Mouse (Mus musculus): ENCODE data around the gene Olfr523.
"Not testable (repeated sequence)": the region's sequence is repeated elsewhere in the genome, so short reads cannot be mapped to it uniquely, and the experiment has no call there.

Olfr523 gene

DNA sequence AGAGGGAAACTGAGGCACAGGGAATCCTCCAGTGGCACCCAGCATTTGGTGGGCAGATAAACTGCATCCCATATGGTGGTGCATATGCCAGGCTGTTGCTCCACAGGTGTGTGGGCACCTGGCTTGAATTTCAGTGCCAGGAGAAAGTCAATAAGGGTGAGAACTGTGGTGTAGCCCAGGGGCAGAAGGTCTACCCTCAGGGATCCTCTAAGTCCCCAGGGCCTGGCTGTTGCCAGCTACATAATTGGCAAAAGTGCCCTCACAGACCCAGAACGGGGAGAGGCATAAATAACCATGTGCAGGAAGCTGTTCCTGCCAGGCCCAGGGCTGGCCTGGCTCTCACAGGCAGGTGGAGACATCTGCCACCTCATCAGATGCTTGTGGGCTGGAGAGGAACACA lies at the start of gene Olfr523:
Gene Olfr523 (plus strand): TSS at position 282 of the 400 bp plus-strand sequence.
- DNase-seq = no peak

DNA sequence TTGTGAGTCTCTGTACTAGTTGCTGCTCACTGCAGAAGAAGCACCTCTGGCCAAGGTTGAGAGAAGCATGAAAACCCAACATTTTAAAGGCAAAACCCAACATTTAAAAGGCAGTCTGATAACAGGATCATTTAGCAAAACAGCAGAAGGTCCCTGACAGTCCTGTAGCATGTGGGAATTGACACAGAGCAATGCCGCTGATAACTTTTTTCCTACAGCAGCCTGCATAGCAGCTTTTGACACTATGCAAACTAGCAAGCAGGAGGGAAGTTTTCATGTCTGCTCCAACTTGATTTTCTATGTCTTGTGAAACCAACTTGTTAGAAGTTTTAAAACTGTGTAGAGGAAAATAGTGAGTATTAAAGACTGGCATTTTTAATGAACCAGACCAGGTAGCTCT lies 48.6 kb upstream of the Olfr523 start:
- no peak for DNase-seq

DNA sequence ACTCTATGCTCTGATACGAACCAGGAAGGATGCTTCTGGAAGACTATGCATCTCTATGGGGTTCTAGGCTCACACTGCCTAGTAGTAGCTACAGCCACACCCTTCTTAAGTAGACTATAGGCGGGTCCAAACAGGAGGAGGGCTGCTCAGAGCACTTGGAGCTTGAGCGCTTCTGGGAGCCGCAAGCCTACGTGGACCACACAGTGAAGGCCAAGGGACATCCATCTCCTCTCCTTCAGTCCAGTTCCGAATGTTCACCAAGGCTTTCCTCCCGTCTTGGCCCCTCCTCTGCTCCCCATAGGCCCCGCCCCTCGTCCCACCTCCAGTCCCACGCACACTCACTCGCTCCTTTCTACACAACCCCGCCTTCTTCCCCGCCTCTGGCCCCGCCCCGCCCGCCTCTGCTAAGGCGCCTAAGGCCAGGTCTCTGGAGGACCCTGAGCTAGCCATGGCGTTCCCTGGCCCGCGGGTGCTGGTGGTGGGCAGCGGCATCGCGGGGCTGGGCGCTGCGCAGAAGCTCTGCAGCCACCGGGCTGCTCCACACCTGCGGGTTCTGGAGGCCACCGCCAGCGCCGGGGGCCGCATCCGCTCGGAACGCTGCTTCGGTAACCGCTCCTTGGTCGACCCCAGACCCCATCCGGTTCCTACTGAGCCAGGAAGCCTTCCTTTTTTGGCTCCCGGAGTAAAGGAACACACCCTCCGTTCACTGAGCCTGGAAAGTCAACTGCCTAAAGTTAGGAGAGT lies 47.6 kb upstream of the Olfr523 start:
- peak; percentile 94 for DNase-seq

GRCm38 (mm10) chr7:140126022-140126350 lies 47.0 kb upstream of the Olfr523 start:
- DNase-seq = no peak

- DNase-seq = no peak
Measured at GRCm38 (mm10) chr7:140126934-140127333, 46.1 kb upstream of the Olfr523 start.

GRCm38 (mm10) chr7:140127911-140128310 lies 45.1 kb upstream of the Olfr523 start:
- DNase-seq = no peak

GRCm38 (mm10) chr7:140132184-140132583 lies 40.8 kb upstream of the Olfr523 start:
- not testable (repeated sequence) for DNase-seq

DNA sequence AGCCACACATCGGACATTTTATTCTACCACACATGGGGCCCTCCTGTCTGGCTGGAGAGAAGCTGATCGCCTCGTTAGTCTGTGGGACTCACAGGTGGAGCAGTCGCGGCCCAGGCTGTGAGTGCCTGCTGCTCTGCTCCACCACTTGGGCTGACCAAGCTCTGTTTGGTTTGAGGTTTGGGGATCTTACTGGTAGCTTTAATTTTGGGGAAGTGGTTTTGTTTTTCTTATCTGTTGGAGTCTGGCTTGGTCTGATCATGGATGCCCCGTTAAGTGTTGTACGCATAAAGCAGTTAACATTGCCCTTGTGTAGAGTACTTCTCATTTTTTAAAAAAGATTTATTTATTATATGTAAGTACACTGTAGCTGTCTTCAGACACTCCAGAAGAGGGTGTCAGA lies 39.0 kb upstream of the Olfr523 start:
- not testable (repeated sequence) for DNase-seq

- DNase-seq = no peak
Measured at GRCm38 (mm10) chr7:140135106-140135770, 37.8 kb upstream of the Olfr523 start.

GRCm38 (mm10) chr7:140137135-140138020 lies 35.6 kb upstream of the Olfr523 start, which contains the start of gene Mtg1:
Gene Mtg1, plus strand, starts transcription at chr7:140137564.
- peak; percentile 95 for DNase-seq

- no peak for DNase-seq
Measured at GRCm38 (mm10) chr7:140138021-140138310, 35.1 kb upstream of the Olfr523 start.

DNA sequence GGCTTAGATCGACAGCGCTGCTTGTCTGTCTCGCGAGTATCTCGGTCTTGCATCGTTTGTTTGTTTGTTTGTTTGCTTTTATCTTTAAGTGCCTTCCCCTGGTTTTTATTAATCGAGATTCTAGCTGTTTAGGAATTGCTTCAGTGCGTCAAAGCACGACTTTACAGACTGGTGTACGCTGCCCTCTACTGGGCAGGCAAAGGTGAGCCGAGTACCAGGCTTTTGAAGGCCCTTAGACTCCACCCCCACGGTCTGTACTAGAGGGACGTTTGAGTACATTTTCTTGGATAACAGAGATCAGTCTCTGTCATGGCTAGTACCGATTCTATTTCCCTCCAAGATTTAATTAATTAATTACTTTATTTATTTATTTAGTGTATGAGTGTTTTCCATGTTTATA lies 31.7 kb upstream of the Olfr523 start:
- peak; percentile 58 for DNase-seq

DNA sequence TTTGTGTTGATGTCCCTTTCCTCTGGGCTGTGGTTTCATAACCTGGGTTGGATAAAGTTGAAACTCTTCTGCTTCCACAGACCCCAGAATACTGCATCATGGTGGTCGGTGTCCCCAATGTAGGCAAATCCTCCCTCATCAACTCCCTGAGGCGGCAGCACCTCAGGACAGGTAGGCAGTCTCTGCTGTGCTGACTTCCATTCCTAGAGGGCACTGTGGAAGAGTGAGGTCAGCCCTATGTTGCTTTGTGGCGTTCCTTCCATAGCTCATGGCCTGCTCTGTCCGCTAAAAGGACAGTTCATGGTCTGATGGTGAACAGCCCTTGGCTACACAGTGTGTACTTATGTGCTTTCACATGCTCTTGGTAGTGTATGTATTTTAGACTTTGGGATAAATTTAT lies 28.5 kb upstream of the Olfr523 start:
- DNase-seq = no peak

GRCm38 (mm10) chr7:140153383-140153782 lies 19.6 kb upstream of the Olfr523 start:
- no peak for DNase-seq

DNA sequence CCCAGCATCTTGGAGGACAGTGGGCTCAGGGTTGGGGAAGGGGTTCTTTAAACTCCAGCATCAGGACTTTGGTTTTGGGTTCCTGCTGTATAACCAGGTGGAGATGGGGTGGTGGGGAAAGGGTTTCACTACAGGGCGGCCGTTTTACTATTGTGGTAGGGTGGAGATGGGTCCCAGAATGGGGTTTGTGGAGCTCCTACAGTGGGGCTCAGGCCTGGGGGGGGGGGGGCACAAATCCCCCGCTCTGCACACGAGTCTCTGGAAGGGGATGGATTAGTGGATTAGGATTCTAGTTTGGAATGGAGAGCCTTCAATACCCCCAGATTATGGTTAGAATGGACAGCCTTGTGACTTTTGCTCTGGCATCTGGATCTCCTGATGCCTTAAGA lies 19.2 kb upstream of the Olfr523 start:
- DNase-seq = no peak

GRCm38 (mm10) chr7:140154218-140154927 lies 18.6 kb upstream of the Olfr523 start, which contains the start of gene Sprn:
Gene Sprn, minus strand, starts transcription at chr7:140154877.
- no peak for DNase-seq

- DNase-seq = no peak
Measured at GRCm38 (mm10) chr7:140160363-140160762, 12.7 kb upstream of the Olfr523 start.

- no peak for DNase-seq
Measured at GRCm38 (mm10) chr7:140164664-140165063, 8.4 kb upstream of the Olfr523 start, which contains the start of gene Olfr522. Gene Olfr522, minus strand, starts transcription at chr7:140164764.

GRCm38 (mm10) chr7:140167950-140168349 lies 5.1 kb upstream of the Olfr523 start:
- no peak for DNase-seq

DNA sequence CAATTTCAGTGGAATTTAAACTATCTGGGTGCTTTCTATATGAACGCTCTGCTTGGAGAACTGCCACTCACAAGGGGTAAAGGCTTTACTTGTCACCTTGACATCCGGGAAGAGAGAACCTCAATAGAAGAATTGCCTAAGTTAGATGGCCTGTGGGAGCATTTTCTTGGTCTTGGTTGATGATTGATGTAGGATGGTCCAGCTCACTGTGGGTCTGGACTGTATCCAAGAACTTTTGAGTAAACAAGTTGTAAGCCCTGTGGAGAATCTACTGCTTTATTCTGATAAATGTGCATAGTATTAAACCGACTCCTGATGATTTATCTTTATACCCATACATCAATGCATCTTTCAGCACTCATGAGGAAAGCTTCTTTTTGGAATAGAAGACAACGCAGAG lies 3.6 kb upstream of the Olfr523 start:
- no peak for DNase-seq

- DNase-seq = peak; percentile 27
Measured at GRCm38 (mm10) chr7:140170863-140171262, 2.2 kb upstream of the Olfr523 start.

GRCm38 (mm10) chr7:140179176-140179575 lies 6.2 kb downstream of the Olfr523 start:
- peak; percentile 73 for DNase-seq

GRCm38 (mm10) chr7:140180692-140181091 lies 7.7 kb downstream of the Olfr523 start:
- no peak for DNase-seq

All from kidney, adult 11 months (tissue).